Mouse (Mus musculus) left cerebral cortex, postnatal 36 days (tissue): ENCODE data around the gene Olfr91. TPM values are rescaled to one million over a fixed set of nuclear protein-coding genes. Genes with fewer than 3 reads are reported as not detected.
"Not testable (repeated sequence)": the region's sequence is repeated elsewhere in the genome, so short reads cannot be mapped to it uniquely, and the experiment has no call there.

ENCODE experiments used
- DNase-seq, 2 experiments: peaks; one replicate each; pipeline ENCODE4 v3.0.0; 2021 to 2022; ENCODE audit warnings: low spot score in 2 of 2, mixed read lengths in 1 of 2
- intact Hi-C: fragments of 180-260 bp; cut with DNase I; formaldehyde crosslinking; loops from one replicate; pipeline ENCODE4 v1.15.1; 2025
- total RNA-seq, 2 experiments: library from RNA; stranded (reverse); gene quantifications; 2 replicates each; pipeline ENCODE4 v1.2.3; 2021

The Olfr91 gene
- total RNA-seq: not detected

DNA sequence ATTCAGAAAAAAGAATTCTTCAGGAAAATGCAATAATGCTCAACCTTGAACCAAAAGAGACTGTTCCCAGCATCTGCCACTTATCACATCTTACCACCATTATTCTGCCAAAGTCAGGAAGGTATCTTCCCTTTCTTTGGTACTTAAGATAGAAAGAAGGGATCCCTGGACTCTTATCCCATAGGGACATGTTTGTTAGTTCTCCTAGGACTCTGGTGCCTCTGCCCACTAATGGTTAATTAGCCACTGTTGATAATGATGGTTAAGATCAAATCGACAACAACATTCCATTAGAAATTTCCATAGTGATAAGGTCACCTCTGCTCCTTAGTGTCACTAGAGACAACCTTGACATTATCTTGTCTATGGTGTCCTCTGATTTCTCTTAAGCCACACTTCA, at the start of gene Olfr91:
Olfr91 (minus strand) TSS at position 101 of the 400 bp plus-strand sequence.
- no peak for DNase-seq
- intact Hi-C loops: no loop called here

GRCm38 (mm10) chr17:37131366-37131765, 33.3 kb upstream of the Olfr91 start:
- intact Hi-C loops, DNase-seq: not testable (repeated sequence)

DNA sequence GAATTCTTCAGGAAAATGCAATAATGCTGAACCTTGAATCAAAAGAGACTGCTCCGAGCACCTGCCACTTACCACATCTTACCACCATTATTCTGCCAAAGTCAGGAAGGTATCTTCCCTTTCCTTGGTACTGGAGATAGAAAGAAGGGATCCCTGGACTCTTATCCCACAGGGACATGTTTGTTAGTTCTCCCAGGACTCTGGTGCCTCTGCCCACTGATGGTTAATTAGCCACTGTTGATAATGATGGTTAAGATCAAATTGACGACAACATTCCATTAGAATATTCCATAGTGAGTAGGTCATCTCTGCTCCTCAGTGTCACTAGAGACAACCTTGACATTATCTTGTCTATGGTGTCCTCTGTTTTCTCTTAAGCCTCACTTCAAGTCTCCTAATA, 21.9 kb upstream of the Olfr91 start, which contains the start of gene Olfr92:
Olfr92 (minus strand) TSS at position 101 of the 400 bp plus-strand sequence.
- intact Hi-C loops: loop anchor here (2.0 kb wide), 1 partner anchor 23 kb away; no protein-coding TSS in a partner anchor
- DNase-seq: no peak

DNA sequence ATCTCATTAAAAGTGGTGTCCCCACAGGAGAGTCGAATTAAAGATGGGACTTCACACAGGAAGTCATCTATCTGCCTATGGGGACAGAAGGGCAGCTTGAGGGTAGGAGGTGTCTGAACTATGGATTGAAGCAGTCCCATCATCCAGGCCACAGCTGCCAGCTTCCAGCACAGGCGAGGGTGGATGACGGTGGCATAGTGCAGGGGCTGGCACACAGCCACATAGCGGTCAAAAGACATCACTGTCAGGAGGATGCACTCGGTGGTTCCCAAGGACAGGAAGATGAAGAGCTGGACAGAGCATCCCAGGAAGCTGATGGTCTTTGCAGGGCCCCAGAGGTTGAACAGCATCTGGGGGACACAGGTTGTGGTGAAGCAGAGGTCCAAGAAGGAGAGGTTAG, 4.8 kb downstream of the Olfr91 start:
- intact Hi-C loops: no loop called here
- no peak for DNase-seq

DNA sequence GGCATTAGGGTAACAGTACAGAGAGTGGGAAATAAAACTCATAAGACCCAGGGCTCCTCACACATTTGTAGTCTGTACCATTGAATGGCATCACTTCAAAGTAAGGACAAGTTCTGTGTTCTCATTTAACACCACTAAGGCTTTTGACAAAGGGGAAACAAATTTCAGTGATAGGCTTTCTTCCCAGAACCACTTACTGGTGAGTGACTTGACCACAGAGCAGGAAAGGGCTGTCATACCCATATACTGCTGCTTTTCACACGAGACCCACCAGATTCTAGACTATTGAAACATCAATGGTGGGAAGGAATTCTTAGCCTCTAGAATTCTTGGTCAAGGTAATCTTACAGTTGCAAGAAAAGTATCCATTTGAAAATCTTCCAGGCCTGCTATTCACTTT, 5.9 kb downstream of the Olfr91 start:
- intact Hi-C loops: no loop called here

DNA sequence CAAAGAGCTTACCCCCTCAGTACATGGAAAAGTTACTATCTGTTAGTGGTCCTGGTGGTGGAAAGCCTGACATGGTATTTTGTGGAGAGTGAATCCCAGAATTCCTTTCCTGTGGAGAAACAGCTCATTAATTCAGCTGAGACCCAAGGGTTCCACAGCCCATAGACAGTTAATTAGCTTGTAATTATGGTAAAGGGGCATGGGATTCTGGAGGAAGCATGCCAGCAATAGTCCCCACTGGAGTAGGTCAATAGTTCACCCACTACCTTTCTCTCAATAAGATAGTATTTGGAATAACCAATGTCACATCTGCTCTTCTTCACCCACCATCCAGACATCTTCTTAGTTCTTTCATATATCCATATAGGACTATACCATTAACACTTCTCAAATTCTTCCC, 9.7 kb downstream of the Olfr91 start, which contains the start of gene Olfr90:
Olfr90 (minus strand) TSS at position 101 of the 400 bp plus-strand sequence.
- DNase-seq: no peak
- intact Hi-C loops: no loop called here

More for the DNA sequence above, 5.9 kb downstream of the Olfr91 start:
- DNase-seq: no peak

DNA sequence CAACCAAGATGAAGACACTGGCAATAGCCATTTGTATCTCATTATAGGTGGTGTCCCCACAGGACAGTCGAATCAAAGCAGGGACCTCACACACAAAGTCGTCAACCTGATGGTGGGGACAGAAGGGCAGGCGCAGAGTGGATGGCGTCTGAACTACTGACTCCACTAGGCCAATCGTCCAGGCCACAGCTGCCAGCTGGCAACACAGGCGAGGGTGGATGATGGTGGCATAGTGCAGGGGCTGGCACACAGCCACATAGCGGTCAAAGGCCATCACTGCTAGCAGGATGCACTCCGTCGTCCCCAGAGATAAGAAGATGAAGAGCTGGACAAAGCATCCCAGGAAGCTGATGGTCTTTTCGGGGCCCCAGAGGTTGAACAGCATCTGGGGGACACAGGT, 12.5 kb downstream of the Olfr91 start:
- DNase-seq: no peak
- intact Hi-C loops: no loop called here

GRCm38 (mm10) chr17:37084632-37085031, 13.4 kb downstream of the Olfr91 start:
- intact Hi-C loops: no loop called here
- DNase-seq: no peak

DNA sequence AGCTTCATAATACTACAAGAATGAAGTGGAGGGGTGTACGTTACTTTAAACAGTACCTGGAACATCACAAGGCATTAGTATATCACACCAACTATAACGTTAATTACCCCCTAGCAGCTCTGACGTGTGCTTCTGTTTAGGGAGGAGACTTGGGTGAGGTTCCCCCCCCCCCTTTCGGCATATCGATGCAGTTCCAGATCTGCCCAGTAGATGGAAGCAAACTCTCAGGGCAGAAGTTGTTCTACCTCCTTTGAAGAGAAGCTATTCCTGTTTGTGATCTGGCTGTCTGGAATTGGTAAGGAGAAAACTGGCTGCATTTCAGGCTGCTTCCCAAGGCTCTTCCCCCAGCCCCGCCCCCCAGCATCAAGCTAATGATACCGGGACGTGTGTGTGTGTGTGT, 14.8 kb downstream of the Olfr91 start:
- peak in 1 of 2 experiments; percentile 24 for DNase-seq
- intact Hi-C loops: loop anchor here (2.0 kb wide), 1 partner anchor 119 kb away; no protein-coding TSS in a partner anchor

GRCm38 (mm10) chr17:37081659-37082058, 16.4 kb downstream of the Olfr91 start:
- intact Hi-C loops: loop anchor here (2.0 kb wide), 1 partner anchor 121 kb away; no protein-coding TSS in a partner anchor
- no peak for DNase-seq

DNA sequence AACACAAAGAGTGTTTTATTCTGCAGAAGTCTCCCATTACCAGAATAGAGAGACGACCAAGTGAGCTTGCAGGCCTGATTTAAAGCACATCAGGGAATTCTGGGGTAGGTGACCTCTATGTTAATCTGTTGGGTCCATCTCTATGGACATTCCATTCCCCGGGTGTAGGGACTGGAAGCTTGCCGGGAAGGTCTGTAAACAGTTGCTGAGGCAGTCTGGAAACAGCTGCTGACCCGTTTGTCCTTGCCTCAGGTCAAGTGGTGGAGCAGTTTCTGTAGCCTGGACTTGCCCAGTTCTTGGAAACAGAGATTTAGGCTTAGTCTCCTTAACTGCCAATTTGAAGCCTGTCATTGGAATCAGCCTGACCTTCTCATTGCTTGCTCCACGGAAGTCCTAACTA, 18.0 kb downstream of the Olfr91 start:
- intact Hi-C loops: no loop called here

GRCm38 (mm10) chr17:37078990-37079389, 19.1 kb downstream of the Olfr91 start:
- no peak for DNase-seq
- intact Hi-C loops: no loop called here

More for the DNA sequence above, 18.0 kb downstream of the Olfr91 start:
- DNase-seq: no peak

- DNase-seq: no peak
- intact Hi-C loops: no loop called here
These were observed 19.9 kb downstream of the Olfr91 start for GRCm38 (mm10) chr17:37078193-37078592.

DNA sequence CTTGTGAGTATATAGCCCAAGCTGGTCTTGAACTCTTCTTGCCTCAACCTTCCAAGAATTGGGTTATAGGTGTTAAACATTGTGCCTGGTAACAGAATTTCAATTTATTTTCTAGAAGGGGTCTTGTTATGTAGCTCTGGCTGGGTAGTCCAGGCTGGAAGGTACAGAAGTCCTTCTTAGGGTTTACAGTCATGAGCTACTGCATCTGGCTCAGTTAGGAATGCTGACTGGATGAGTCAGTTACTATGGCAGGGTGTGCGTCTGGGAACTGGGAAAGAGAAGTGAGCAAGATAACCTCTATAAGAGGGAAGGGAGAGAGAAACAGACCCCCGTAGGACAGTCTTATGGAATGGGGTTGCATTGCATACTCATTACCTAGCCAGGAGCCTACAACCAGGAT, 22.3 kb downstream of the Olfr91 start:
- no peak for DNase-seq
- intact Hi-C loops: no loop called here

GRCm38 (mm10) chr17:37075181-37075580, 22.9 kb downstream of the Olfr91 start:
- intact Hi-C loops: no loop called here
- DNase-seq: no peak

DNA sequence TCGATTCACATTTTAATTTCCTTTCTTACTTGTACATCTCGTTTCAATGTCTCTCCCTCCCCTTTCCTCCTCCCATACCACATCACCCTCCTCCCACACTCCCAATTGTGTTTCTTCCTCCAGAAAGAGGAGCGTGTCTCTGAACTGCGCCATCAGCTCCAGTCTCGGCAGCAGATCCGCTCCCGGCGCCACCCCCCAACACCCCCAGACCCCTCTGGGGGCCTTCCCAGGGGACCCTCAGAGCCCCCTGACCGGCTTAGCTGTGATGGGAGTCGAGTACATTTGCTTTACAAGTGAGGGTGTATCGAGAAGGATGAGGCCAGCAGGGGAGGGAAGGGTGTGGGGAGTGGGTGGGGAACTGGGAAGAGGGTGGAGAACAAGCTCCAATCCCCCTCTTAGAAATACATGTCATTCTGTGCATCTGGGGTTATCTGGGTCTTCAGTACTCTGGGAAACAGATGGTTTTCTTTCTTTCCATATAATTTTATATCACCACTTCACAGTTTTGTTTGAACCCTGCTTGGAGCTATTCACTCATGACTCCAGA, 25.3 kb downstream of the Olfr91 start:
- intact Hi-C loops: loop anchor here (2.0 kb wide), 2 partner anchors 14 to 22 kb away; no protein-coding TSS in a partner anchor
- peak in 1 of 2 experiments; percentile 44 for DNase-seq

DNA sequence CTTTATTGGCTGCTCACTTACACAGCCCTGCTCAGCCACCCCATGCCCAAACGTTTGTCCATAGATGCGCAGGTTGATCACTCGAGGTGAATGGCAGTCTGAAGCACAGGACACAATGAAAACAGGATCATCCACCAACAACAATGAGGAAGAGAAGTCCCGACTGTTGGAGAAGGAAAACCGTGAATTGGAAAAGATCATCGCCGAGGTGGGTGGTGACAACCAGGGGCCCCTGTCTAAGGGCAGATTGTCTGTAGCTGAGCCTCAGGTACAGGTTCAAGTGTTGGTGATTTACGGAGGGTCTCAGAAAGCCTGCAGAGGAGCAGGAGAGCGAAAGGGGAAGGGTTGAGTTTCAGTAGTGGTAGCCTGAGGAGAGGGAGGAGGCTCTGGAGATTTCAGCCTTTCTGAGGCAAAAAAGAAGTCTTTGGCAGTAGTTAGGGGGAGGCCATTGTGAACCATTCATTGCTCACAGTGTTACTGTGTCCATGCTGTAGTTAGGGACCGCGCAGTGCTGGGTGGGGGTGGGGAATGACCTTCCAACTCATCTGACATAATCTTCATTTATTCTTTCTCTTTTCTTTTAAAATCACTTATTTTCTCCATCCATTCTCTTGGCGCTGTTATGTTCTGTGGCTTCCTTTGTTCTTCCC, 25.9 kb downstream of the Olfr91 start:
- DNase-seq: no peak
- intact Hi-C loops: loop anchor here (2.0 kb wide), 2 partner anchors 13 to 21 kb away; no protein-coding TSS in a partner anchor

- DNase-seq: no peak
- intact Hi-C loops: no loop called here
These were observed 28.0 kb downstream of the Olfr91 start for GRCm38 (mm10) chr17:37070121-37070520.

DNA sequence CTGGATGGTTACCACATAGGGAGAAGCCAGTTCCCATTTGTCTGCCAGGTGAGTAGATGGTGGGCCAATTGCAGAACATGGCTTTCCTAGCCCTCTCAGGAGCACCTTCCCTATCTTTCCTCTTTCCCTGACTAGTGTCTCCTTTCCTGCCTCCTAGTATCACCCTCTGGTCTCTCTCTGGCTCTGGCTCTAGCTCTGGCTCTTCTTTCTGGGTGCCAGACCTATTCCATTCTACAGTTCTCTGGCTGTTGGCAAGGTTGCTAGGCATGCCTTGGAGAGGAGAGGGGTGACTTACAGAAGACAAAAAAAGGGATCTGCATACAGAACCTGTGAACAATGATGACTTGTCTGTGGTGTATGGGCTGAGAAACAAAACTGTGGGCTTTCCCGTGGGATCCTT, 30.2 kb downstream of the Olfr91 start:
- no peak for DNase-seq
- intact Hi-C loops: no loop called here

DNA sequence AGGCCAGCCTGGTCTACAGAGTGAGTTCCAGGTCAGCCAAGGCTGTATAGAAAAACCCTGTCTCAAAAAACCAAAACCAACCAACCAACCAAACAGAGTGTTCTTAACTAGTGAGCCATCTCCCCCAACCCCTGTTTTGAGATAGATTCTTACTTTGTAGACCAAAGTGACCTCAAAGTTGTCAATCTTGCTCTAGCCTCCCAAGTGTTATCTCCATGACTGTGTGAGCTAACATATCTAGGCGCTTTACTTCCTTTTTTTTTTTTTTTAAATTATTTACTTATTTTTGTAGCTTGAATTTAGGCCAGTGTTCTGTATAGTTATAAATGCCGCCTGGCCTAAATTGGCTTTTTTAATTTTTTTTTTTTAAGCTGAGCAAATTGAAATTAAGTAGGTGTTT, 32.1 kb downstream of the Olfr91 start:
- intact Hi-C loops: no loop called here
- no peak for DNase-seq
